Mouse (Mus musculus): ENCODE data around the gene Oxa1l. TPM values are rescaled to one million over a fixed set of nuclear protein-coding genes. Genes with fewer than 3 reads are reported as not detected.

Gene Oxa1l
- polyA plus RNA-seq, 1 experiment = 68.6 TPM

DNA sequence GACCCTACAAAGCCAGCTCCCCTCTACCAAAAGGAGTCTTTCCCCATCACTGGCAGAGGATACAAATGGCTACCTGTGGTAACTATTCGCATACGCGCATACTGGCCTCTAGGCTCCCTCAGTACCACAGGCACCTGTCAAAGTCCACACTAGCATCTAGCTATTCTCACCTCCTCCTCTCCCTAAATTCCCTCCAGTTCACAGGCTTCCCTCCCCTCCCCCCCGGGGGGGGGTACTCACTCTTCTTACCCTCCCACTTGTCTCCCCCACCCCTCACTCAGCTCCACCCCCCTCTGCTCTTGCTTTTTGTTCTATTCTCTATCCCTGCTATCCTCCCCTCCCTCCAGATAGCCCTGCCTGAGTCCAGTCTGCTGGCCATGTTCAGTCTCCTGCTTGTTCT, 20.0 kb downstream of the Oxa1l start:
- H3ac ChIP-seq (ENCODE audit: control insufficient read depth, insufficient read length) = no peak overlapping the region
- no peak for TF ChIP-seq POLR2A (IDR thresholded peaks at IDR 0.05; ENCODE audit: insufficient read length, low read depth)
- TF ChIP-seq CEBPB (IDR thresholded peaks at IDR 0.05; ENCODE audit: insufficient read depth, poor library complexity, severe bottlenecking) = no peak
- no peak for TF ChIP-seq MYOG (IDR thresholded peaks at IDR 0.05; ENCODE audit: control insufficient read depth in 1 of 3, insufficient read depth in 1 of 3, insufficient read length in 2 of 3, low read depth in 2 of 3)
- TF ChIP-seq E2F4 (IDR thresholded peaks at IDR 0.05; ENCODE audit: insufficient read depth) = no peak
- TF ChIP-seq POLR2AphosphoS2 (IDR thresholded peaks at IDR 0.05; ENCODE audit: insufficient read length, low read depth) = no peak
- no peak for TF ChIP-seq TCF12 (IDR thresholded peaks at IDR 0.05; ENCODE audit: insufficient read depth, poor library complexity, severe bottlenecking)
- TF ChIP-seq USF1 (IDR thresholded peaks at IDR 0.05; ENCODE audit: low read depth) = no peak
- H3K79me2 ChIP-seq (ENCODE audit: control insufficient read depth, insufficient read depth) = no peaks in the 10 kb centered on the region
- H3K4me3 ChIP-seq = no peak overlapping the region
- H3K36me3 ChIP-seq (ENCODE audit: control insufficient read depth, insufficient read depth) = no peaks in the 10 kb centered on the region
- H3K27me3 ChIP-seq (ENCODE audit: control insufficient read depth, insufficient read depth, insufficient read length) = no peaks in the 10 kb centered on the region
- H3K4me2 ChIP-seq (ENCODE audit: low read depth) = no peak overlapping the region

GRCm38 (mm10) chr14:54381816-54382215, 21.2 kb downstream of the Oxa1l start:
- Histone ChIP-seq H3K4me2 (ENCODE audit: low read depth) (no peak overlapping the region), H3K79me2 (ENCODE audit: control insufficient read depth, insufficient read depth) (no peaks in the 10 kb centered on the region), H3K27me3 (ENCODE audit: control insufficient read depth, insufficient read depth, insufficient read length) (no peaks in the 10 kb centered on the region), H3ac (ENCODE audit: control insufficient read depth, insufficient read length) (no peak overlapping the region), H3K4me3 (no peak overlapping the region), H3K36me3 (ENCODE audit: control insufficient read depth, insufficient read depth) (no peaks in the 10 kb centered on the region)
- no peak for TF ChIP-seq USF1 (IDR thresholded peaks at IDR 0.05; ENCODE audit: low read depth)
- no peak for TF ChIP-seq CEBPB (IDR thresholded peaks at IDR 0.05; ENCODE audit: insufficient read depth, poor library complexity, severe bottlenecking)
- TF ChIP-seq TCF3 (IDR thresholded peaks at IDR 0.05; ENCODE audit: insufficient read length, low read depth) = no peak

- Histone ChIP-seq H3K36me3 (ENCODE audit: control insufficient read depth, insufficient read depth) (no peaks in the 10 kb centered on the region), H3ac (ENCODE audit: control insufficient read depth, insufficient read length) (no peak overlapping the region), H3K4me2 (ENCODE audit: low read depth) (no peak overlapping the region), H3K27me3 (ENCODE audit: control insufficient read depth, insufficient read depth, insufficient read length) (no peaks in the 10 kb centered on the region), H3K4me3 (no peak overlapping the region), H3K79me2 (ENCODE audit: control insufficient read depth, insufficient read depth) (no peaks in the 10 kb centered on the region)
- TF ChIP-seq USF1 (IDR thresholded peaks at IDR 0.05; ENCODE audit: low read depth) (no peak), MYOG (IDR thresholded peaks at IDR 0.05; ENCODE audit: control insufficient read depth in 1 of 3, insufficient read depth in 1 of 3, insufficient read length in 2 of 3, low read depth in 2 of 3) (no peak), POLR2AphosphoS2 (IDR thresholded peaks at IDR 0.05; ENCODE audit: insufficient read length, low read depth) (no peak), MAX (IDR thresholded peaks at IDR 0.05; ENCODE audit: low read depth) (no peak), CEBPB (IDR thresholded peaks at IDR 0.05; ENCODE audit: insufficient read depth, poor library complexity, severe bottlenecking) (no peak), TCF12 (IDR thresholded peaks at IDR 0.05; ENCODE audit: insufficient read depth, poor library complexity, severe bottlenecking) (no peak), SRF (IDR thresholded peaks at IDR 0.05; ENCODE audit: control insufficient read depth, insufficient read length, low read depth) (no peak), REST (IDR thresholded peaks at IDR 0.05; ENCODE audit: insufficient read depth, insufficient read length) (no peak), E2F4 (IDR thresholded peaks at IDR 0.05; ENCODE audit: insufficient read depth) (no peak), MYOD1 (IDR thresholded peaks at IDR 0.05; ENCODE audit: control insufficient read depth in 1 of 3, insufficient read length in 2 of 3, low read depth in 2 of 3) (no peak), POLR2A (IDR thresholded peaks at IDR 0.05; ENCODE audit: insufficient read length, low read depth) (no peak)
Measured at GRCm38 (mm10) chr14:54382641-54383040, 22.0 kb downstream of the Oxa1l start.

GRCm38 (mm10) chr14:54383355-54383771, 22.7 kb downstream of the Oxa1l start:
- Histone ChIP-seq H3ac (ENCODE audit: control insufficient read depth, insufficient read length) (no peak overlapping the region), H3K4me2 (ENCODE audit: low read depth) (no peak overlapping the region), H3K4me3 (no peak overlapping the region)

DNA sequence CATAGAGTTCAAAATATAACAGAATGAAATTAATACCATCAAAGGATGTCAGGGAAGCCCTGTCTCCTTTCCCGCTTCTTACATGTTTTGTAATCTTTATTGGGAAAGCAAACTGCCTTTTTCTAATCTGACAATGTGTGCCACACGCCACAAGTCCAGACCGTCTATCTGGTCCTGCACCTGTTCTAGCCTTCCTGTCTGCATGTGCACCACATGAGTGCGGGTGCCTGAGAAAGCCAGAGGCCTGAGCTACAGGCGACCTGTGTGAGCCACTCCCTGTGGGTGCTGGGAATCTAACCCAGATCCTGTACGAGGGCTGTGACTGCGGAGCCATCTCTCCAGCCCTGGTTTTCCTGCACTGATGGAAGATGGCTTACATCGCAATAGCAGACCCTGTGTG, 23.8 kb downstream of the Oxa1l start:
- no peak overlapping the region for H3K4me3 ChIP-seq
- no peak for TF ChIP-seq MAX (IDR thresholded peaks at IDR 0.05; ENCODE audit: low read depth)
- TF ChIP-seq SRF (IDR thresholded peaks at IDR 0.05; ENCODE audit: control insufficient read depth, insufficient read length, low read depth) = no peak
- TF ChIP-seq MYOG (IDR thresholded peaks at IDR 0.05; ENCODE audit: control insufficient read depth in 1 of 3, insufficient read depth in 1 of 3, insufficient read length in 2 of 3, low read depth in 2 of 3) = peak in 1 of 3 experiments; percentile 33
- no peak for TF ChIP-seq POLR2AphosphoS2 (IDR thresholded peaks at IDR 0.05; ENCODE audit: insufficient read length, low read depth)
- TF ChIP-seq E2F4 (IDR thresholded peaks at IDR 0.05; ENCODE audit: insufficient read depth) = no peak
- no peaks in the 10 kb centered on the region for H3K36me3 ChIP-seq (ENCODE audit: control insufficient read depth, insufficient read depth)
- no peak overlapping the region for H3K4me2 ChIP-seq (ENCODE audit: low read depth)
- H3K79me2 ChIP-seq (ENCODE audit: control insufficient read depth, insufficient read depth) = no peaks in the 10 kb centered on the region
- no peaks in the 10 kb centered on the region for H3K27me3 ChIP-seq (ENCODE audit: control insufficient read depth, insufficient read depth, insufficient read length)
- H3ac ChIP-seq (ENCODE audit: control insufficient read depth, insufficient read length) = no peak overlapping the region

More at GRCm38 (mm10) chr14:54383355-54383771, 22.7 kb downstream of the Oxa1l start:
- Histone ChIP-seq H3K27me3 (ENCODE audit: control insufficient read depth, insufficient read depth, insufficient read length) (no peaks in the 10 kb centered on the region), H3K36me3 (ENCODE audit: control insufficient read depth, insufficient read depth) (no peaks in the 10 kb centered on the region), H3K79me2 (ENCODE audit: control insufficient read depth, insufficient read depth) (no peaks in the 10 kb centered on the region)
- no peak for TF ChIP-seq USF1 (IDR thresholded peaks at IDR 0.05; ENCODE audit: low read depth)
- TF ChIP-seq MYOG (IDR thresholded peaks at IDR 0.05; ENCODE audit: control insufficient read depth in 1 of 3, insufficient read depth in 1 of 3, insufficient read length in 2 of 3, low read depth in 2 of 3) = no peak
- TF ChIP-seq SRF (IDR thresholded peaks at IDR 0.05; ENCODE audit: control insufficient read depth, insufficient read length, low read depth) = no peak
- TF ChIP-seq CEBPB (IDR thresholded peaks at IDR 0.05; ENCODE audit: insufficient read depth, poor library complexity, severe bottlenecking) = no peak
- no peak for TF ChIP-seq MAX (IDR thresholded peaks at IDR 0.05; ENCODE audit: low read depth)
- TF ChIP-seq E2F4 (IDR thresholded peaks at IDR 0.05; ENCODE audit: insufficient read depth) = no peak
- TF ChIP-seq POLR2AphosphoS2 (IDR thresholded peaks at IDR 0.05; ENCODE audit: insufficient read length, low read depth) = no peak
- TF ChIP-seq POLR2A (IDR thresholded peaks at IDR 0.05; ENCODE audit: insufficient read length, low read depth) = no peak
- TF ChIP-seq TCF3 (IDR thresholded peaks at IDR 0.05; ENCODE audit: insufficient read length, low read depth) = no peak
- TF ChIP-seq TCF12 (IDR thresholded peaks at IDR 0.05; ENCODE audit: insufficient read depth, poor library complexity, severe bottlenecking) = no peak
- no peak for TF ChIP-seq REST (IDR thresholded peaks at IDR 0.05; ENCODE audit: insufficient read depth, insufficient read length)
- no peak for TF ChIP-seq MYOD1 (IDR thresholded peaks at IDR 0.05; ENCODE audit: control insufficient read depth in 1 of 3, insufficient read length in 2 of 3, low read depth in 2 of 3)
